Mouse (Mus musculus) heart, embryonic 13.5 days (tissue): ENCODE data around the gene Fam192a. TPM values are rescaled to one million over a fixed set of nuclear protein-coding genes. Genes with fewer than 3 reads are reported as not detected.

Experiments
- ATAC-seq: fragments of 200-750 bp; cut with Nextera tagmentation; 2 replicates; pipeline ENCODE4 v1.8.0; 2017; ENCODE audit warnings: moderate TSS enrichment; ENCODE audit not compliant: insufficient number of reproducible peaks, low FRiP score, low TSS enrichment; ENCODE audit errors: extremely low read depth
- H3K27ac ChIP-seq: fragments of 300-500 bp; sonication (generic); replicated peaks from 2 replicates; pipeline ENCODE4 v1.5.1; 2015; ENCODE audit warnings: moderate library complexity, mild to moderate bottlenecking, inconsistent platforms
- H3K27me3 ChIP-seq: fragments of 300-500 bp; sonication (generic); replicated peaks from 2 replicates; pipeline ENCODE4 v1.6.1; 2015; ENCODE audit warnings: mild to moderate bottlenecking, inconsistent platforms
- H3K36me3 ChIP-seq: fragments of 300-500 bp; sonication (generic); 2 replicates; pipeline ENCODE4 v1.6.1; 2015; ENCODE audit warnings: mild to moderate bottlenecking, inconsistent platforms
- H3K4me1 ChIP-seq: fragments of 300-500 bp; sonication (generic); 2 replicates; pipeline ENCODE4 v1.6.1; 2015; ENCODE audit warnings: inconsistent platforms
- H3K4me2 ChIP-seq: fragments of 300-500 bp; sonication (generic); 2 replicates; pipeline ENCODE4 v1.6.1; 2015; ENCODE audit warnings: inconsistent platforms, mild to moderate bottlenecking, moderate library complexity
- H3K4me3 ChIP-seq: fragments of 300-500 bp; sonication (generic); 2 replicates; pipeline ENCODE4 v1.5.1; 2015; ENCODE audit warnings: moderate library complexity, mild to moderate bottlenecking, inconsistent platforms
- H3K9ac ChIP-seq: fragments of 300-500 bp; sonication (generic); 2 replicates; pipeline ENCODE4 v1.6.1; 2015; ENCODE audit warnings: inconsistent platforms, mild to moderate bottlenecking, moderate library complexity
- H3K9me3 ChIP-seq: fragments of 300-500 bp; sonication (generic); 2 replicates; pipeline ENCODE4 v1.6.1; 2016; ENCODE audit warnings: inconsistent platforms
- WGBS: fragments of 180-500 bp; shearing (Covaris S2); methylation state at CpG from one replicate; pipeline ENCODE4 v1.1.7; 2015; ENCODE audit warnings: mixed read lengths; 5-methylcytosine and 5-hydroxymethylcytosine counted together
- polyA plus RNA-seq: library from polyadenylated mRNA; unstranded; fragments of >200 nt; fragmentation: Nextera tagmentation; extraction: Ambion mirVana; gene quantifications from 2 replicates; pipeline ENCODE4 v1.2.1, GENCODE M21; 2015

The Fam192a gene
- 32.4 and 33.1 TPM in 2 replicates for polyA plus RNA-seq

GRCm38 (mm10) chr8:94601607-94602385 lies at the start of gene Fam192a, which contains the start of gene Rspry1:
Fam192a (minus strand) TSS chr8:94601997.
Rspry1 (plus strand) TSS chr8:94601937.
- peak; percentile 99 for ATAC-seq
- Histone ChIP-seq H3K36me3 (no peaks in the 10 kb centered on the region), H3K4me2 (peak within 1 kb of the TSS; percentile 97), H3K9ac (peak within 1 kb of the TSS; percentile 91), H3K9me3 (no peaks in the 10 kb centered on the region), H3K27me3 (no peaks in the 10 kb centered on the region), H3K4me1 (peaks cover 31% of the 10 kb centered on the region), H3K4me3 (peak within 1 kb of the TSS; percentile 76), H3K27ac (peak within 1 kb of the TSS; percentile 83)
- under 1% methylated on average over 54 of the region's 55 CpGs for WGBS

- Histone ChIP-seq H3K36me3 (peaks cover 90% of the 10 kb centered on the region), H3K4me2 (no peak overlapping the region), H3K9ac (no peak overlapping the region), H3K27ac (no peak overlapping the region), H3K27me3 (no peaks in the 10 kb centered on the region), H3K4me1 (no peaks in the 10 kb centered on the region), H3K4me3 (no peak overlapping the region), H3K9me3 (no peaks in the 10 kb centered on the region)
- ATAC-seq, result no peak
- WGBS, result 69% methylated on average over 3 of the region's 3 CpGs
Observed at GRCm38 (mm10) chr8:94649496-94649895, 47.7 kb upstream of the Fam192a start.

- Histone ChIP-seq H3K9ac (no peak overlapping the region), H3K27ac (no peak overlapping the region), H3K4me2 (no peak overlapping the region), H3K4me1 (no peaks in the 10 kb centered on the region), H3K36me3 (peaks cover 89% of the 10 kb centered on the region), H3K4me3 (no peak overlapping the region), H3K27me3 (no peaks in the 10 kb centered on the region), H3K9me3 (no peaks in the 10 kb centered on the region)
- 85% methylated on average over 3 of the region's 3 CpGs for WGBS
- ATAC-seq, result no peak
Observed at GRCm38 (mm10) chr8:94646165-94646564, 44.4 kb upstream of the Fam192a start.

- H3K4me2 ChIP-seq, result no peak overlapping the region
- ATAC-seq, result no peak
- no peaks in the 10 kb centered on the region for H3K27me3 ChIP-seq
- no peaks in the 10 kb centered on the region for H3K9me3 ChIP-seq
- H3K4me1 ChIP-seq, result no peaks in the 10 kb centered on the region
- no peak overlapping the region for H3K4me3 ChIP-seq
- H3K36me3 ChIP-seq, result peaks cover 90% of the 10 kb centered on the region
- WGBS, result 30% methylated on average over 1 of the region's 1 CpGs
- no peak overlapping the region for H3K9ac ChIP-seq
- no peak overlapping the region for H3K27ac ChIP-seq
Observed at GRCm38 (mm10) chr8:94645202-94645601, 43.4 kb upstream of the Fam192a start.

GRCm38 (mm10) chr8:94641938-94642337 lies 40.1 kb upstream of the Fam192a start:
- Histone ChIP-seq H3K9ac (no peak overlapping the region), H3K9me3 (no peaks in the 10 kb centered on the region), H3K4me3 (no peak overlapping the region), H3K36me3 (peaks cover 94% of the 10 kb centered on the region), H3K4me1 (no peaks in the 10 kb centered on the region), H3K27me3 (no peaks in the 10 kb centered on the region), H3K4me2 (no peak overlapping the region), H3K27ac (no peak overlapping the region)
- whole genome bisulfite sequencing, result 88% methylated on average over 3 of the region's 3 CpGs
- ATAC-seq, result no peak

GRCm38 (mm10) chr8:94641183-94641582 lies 39.4 kb upstream of the Fam192a start:
- Histone ChIP-seq H3K9ac (no peak overlapping the region), H3K36me3 (peaks cover 94% of the 10 kb centered on the region), H3K4me3 (no peak overlapping the region), H3K9me3 (no peaks in the 10 kb centered on the region), H3K27me3 (no peaks in the 10 kb centered on the region), H3K4me2 (no peak overlapping the region), H3K27ac (no peak overlapping the region), H3K4me1 (no peaks in the 10 kb centered on the region)
- WGBS, result 78% methylated on average over 2 of the region's 2 CpGs
- no peak for ATAC-seq

- Histone ChIP-seq H3K9ac (no peak overlapping the region), H3K4me2 (no peak overlapping the region), H3K4me3 (no peak overlapping the region), H3K36me3 (peaks cover 91% of the 10 kb centered on the region), H3K27ac (no peak overlapping the region), H3K9me3 (no peaks in the 10 kb centered on the region), H3K27me3 (no peaks in the 10 kb centered on the region), H3K4me1 (no peaks in the 10 kb centered on the region)
- no peak for ATAC-seq
Observed at GRCm38 (mm10) chr8:94634211-94634610, 32.4 kb upstream of the Fam192a start.

GRCm38 (mm10) chr8:94633564-94634194 lies 31.9 kb upstream of the Fam192a start:
- Histone ChIP-seq H3K27ac (no peak overlapping the region), H3K9me3 (no peaks in the 10 kb centered on the region), H3K4me3 (no peak overlapping the region), H3K36me3 (peaks cover 90% of the 10 kb centered on the region), H3K4me1 (no peaks in the 10 kb centered on the region), H3K9ac (no peak overlapping the region), H3K27me3 (no peaks in the 10 kb centered on the region), H3K4me2 (no peak overlapping the region)
- ATAC-seq, result no peak
- WGBS, result 85% methylated on average over 2 of the region's 2 CpGs

- no peak overlapping the region for H3K27ac ChIP-seq
- 89% methylated on average over 1 of the region's 1 CpGs for WGBS
- H3K27me3 ChIP-seq, result no peaks in the 10 kb centered on the region
- no peaks in the 10 kb centered on the region for H3K9me3 ChIP-seq
- H3K4me2 ChIP-seq, result no peak overlapping the region
- no peak overlapping the region for H3K4me3 ChIP-seq
- ATAC-seq, result no peak
- H3K4me1 ChIP-seq, result no peaks in the 10 kb centered on the region
- peaks cover 55% of the 10 kb centered on the region for H3K36me3 ChIP-seq
- no peak overlapping the region for H3K9ac ChIP-seq
Observed at GRCm38 (mm10) chr8:94624885-94625284, 23.1 kb upstream of the Fam192a start.

GRCm38 (mm10) chr8:94607064-94607463 lies 5.3 kb upstream of the Fam192a start:
- Histone ChIP-seq H3K27ac (no peak overlapping the region), H3K4me3 (no peak overlapping the region), H3K27me3 (no peaks in the 10 kb centered on the region), H3K4me2 (no peak overlapping the region), H3K9ac (no peak overlapping the region), H3K4me1 (peaks cover 14% of the 10 kb centered on the region), H3K36me3 (peaks cover 6% of the 10 kb centered on the region; the same call in 1 of the 2 replicates), H3K9me3 (no peaks in the 10 kb centered on the region)
- WGBS, result 89% methylated on average over 5 of the region's 5 CpGs
- no peak for ATAC-seq

- 80% methylated on average over 2 of the region's 2 CpGs for WGBS
Observed at GRCm38 (mm10) chr8:94604030-94604429, 2.2 kb upstream of the Fam192a start.

More at GRCm38 (mm10) chr8:94604030-94604429, 2.2 kb upstream of the Fam192a start:
- no peak overlapping the region for H3K4me3 ChIP-seq
- no peak for ATAC-seq
- H3K4me2 ChIP-seq, result no peak overlapping the region
- H3K9me3 ChIP-seq, result no peaks in the 10 kb centered on the region
- no peak overlapping the region for H3K9ac ChIP-seq
- no peak overlapping the region for H3K27ac ChIP-seq
- H3K36me3 ChIP-seq, result peaks cover 6% of the 10 kb centered on the region; the same call in 1 of the 2 replicates
- H3K27me3 ChIP-seq, result no peaks in the 10 kb centered on the region
- H3K4me1 ChIP-seq, result peaks cover 31% of the 10 kb centered on the region
